Mouse (Mus musculus) testis, postnatal 14 days (tissue): ENCODE data around the gene Gp5.
"Not testable (repeated sequence)": the region's sequence is repeated elsewhere in the genome, so short reads cannot be mapped to it uniquely, and the experiment has no call there.

Source experiments
- DNase-seq: peaks from one replicate; pipeline ENCODE4 v3.0.0; 2021; ENCODE audit warnings: low spot score

The Gp5 gene

DNA sequence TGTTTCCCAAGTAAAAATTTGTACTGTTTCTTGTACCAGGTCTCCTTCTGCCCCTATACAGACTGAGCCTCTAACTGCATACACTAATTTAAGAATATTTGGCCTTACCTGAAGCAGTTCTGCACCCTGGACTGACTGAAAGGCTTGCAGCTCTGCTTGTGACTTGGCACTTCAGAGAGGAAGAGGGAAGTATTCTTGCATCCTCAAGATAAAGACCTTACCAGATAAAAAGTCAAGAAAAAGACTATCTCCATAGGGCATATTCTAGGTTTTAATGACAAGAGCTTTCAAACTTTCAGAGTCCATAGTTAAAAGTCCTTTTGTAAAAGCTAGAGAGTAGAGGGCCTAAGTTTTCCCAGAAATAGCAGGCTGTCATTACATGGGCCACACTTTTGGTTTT, at the start of gene Gp5:
Gp5 (minus strand) TSS at position 133 of the 400 bp plus-strand sequence.
- no peak for DNase-seq

GRCm38 (mm10) chr16:30353489-30353888, 42.9 kb upstream of the Gp5 start:
- DNase-seq = not testable (repeated sequence)

- DNase-seq = no peak
These were observed 3.7 kb upstream of the Gp5 start for GRCm38 (mm10) chr16:30314236-30314635.

- DNase-seq = no peak
These were observed 436 bp downstream of the Gp5 start for GRCm38 (mm10) chr16:30310171-30310515.

GRCm38 (mm10) chr16:30309395-30310170, 996 bp downstream of the Gp5 start:
- DNase-seq = no peak

DNA sequence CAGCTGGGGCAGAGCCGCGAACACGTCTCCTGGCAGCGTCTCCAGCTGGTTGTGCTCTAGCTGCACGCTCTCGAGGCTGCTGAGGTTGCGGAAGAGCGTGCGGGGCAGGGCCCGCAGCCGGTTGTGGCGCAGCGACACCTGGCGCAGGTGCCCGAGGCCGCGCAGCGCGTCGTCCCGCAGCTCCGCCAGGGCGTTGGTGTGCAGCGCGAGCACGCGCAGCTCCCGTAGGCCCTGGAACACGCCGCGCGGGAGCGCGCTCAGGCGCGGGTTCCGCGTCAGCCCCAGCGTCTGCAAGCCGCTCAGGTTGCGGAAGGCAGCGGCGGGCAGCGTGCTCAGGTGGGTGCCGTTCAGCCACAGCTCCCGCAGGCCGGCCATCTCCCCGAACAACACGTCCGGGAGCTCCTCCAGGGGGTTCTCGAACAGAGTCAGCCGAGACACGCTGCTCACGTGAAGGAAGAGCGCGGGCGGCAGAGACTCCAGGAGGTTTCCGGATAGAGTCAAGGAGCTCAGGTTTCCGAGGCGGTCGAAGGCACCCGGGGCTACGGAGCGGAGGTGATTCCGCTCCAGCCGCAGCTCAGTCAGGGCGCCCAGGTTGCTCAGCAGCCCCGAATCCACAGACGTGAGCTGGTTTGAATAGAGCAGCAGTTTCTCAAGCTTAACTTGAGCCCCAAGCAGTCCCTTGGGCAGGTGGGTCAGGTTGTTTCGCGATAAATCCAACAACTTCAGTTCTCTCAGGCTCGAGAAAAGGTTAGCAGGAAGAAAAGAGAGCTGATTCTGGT, 1.8 kb downstream of the Gp5 start:
- peak; percentile 66 for DNase-seq

DNA sequence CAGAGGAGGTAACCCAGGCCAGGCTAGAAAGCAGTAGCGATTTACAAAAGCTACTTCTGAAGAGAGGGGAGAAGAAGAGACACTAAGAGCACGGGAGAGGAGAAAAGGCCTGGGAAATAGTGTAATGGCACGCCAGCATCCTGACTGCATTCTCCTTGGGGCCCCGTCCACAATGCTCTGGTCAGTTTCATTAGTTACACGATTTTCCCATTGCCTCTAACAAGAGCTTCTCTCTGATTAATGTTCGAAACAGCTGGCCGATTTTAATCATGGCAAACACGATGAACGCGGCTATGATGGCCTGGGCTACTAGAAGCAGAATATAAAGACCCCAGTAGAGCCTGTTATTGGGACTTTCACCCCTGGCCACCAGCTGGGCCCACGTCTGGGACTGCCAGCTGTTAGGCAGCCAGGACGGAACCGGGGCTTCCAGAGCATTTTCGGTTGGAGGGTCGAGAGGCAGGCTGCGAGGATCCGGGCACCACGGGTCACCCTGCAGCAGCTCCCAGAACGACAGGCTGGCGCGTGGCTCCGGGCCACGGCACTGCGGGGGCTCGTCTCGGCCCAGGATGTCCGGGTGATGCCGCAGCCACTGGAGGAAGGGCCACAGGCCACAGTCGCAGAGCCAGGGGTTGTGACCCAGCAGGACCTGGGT, 2.5 kb downstream of the Gp5 start:
- peak; percentile 20 for DNase-seq

GRCm38 (mm10) chr16:30307306-30307705, 3.3 kb downstream of the Gp5 start:
- no peak for DNase-seq

DNA sequence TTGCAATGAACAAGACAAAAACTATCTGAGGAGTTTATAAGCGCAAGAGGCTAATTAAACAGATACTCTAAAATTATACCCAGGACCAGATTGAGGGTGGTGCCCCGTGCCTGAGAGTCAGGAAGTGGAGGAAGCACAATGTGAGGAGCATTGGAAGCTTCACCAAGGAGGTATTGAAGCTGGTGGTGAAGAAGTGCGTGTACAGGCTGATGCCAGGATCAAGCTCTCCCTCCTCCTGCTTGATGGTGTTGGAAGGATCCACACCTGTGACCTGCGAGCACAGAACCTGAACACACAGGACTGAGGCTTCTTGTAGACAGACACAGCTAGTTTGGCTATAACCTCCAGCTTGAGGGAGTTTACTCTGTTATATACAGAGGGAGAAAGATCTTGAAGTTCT, 4.5 kb downstream of the Gp5 start:
- no peak for DNase-seq

- DNase-seq = no peak
These were observed 6.3 kb downstream of the Gp5 start for GRCm38 (mm10) chr16:30304236-30304635.

- no peak for DNase-seq
These were observed 7.2 kb downstream of the Gp5 start for GRCm38 (mm10) chr16:30303411-30303810.

DNA sequence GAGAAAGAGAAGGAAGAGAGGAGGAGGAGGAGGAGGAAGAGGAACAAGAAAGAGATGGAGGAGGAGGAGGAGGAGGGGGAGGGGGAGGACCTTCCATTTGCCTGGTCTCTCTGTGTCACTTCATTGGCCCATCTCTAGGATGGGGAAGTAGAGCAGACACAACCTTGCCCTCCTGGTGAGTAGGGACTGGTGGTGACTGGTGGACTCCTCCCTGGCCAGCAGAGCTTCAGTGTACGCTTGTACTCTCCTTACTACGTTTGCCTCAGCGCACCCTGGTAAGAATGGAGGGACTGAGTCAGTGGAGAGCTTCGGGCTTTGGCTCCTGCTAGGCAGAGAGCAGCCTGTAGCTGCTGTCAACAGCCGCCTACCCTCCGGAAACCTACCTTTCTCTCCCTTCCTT, 7.9 kb downstream of the Gp5 start:
- no peak for DNase-seq

- no peak for DNase-seq
These were observed 10.8 kb downstream of the Gp5 start for GRCm38 (mm10) chr16:30299711-30300277.

- DNase-seq = no peak
These were observed 13.1 kb downstream of the Gp5 start for GRCm38 (mm10) chr16:30297450-30297849.

GRCm38 (mm10) chr16:30296601-30297275, 13.8 kb downstream of the Gp5 start:
- no peak for DNase-seq

DNA sequence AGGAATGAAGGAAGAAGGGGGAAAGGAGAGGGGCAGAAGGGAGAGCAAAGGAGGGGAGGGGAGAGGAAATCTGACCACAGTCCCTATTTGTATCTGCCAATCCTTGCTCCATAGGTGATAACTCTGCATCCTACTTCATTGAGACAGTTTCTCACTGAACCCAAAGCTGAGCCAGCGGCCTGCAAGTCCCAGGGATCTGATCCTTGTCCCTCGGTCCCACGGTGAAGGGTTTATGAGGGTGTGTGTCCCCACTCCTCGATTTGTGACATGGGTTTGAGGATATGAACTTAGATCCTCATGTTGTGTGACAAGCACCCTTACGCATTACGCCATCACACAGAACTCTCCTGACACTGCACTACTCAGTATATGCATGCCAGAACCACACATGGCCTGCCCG, 15.5 kb downstream of the Gp5 start:
- DNase-seq = no peak

- no peak for DNase-seq
These were observed 20.1 kb downstream of the Gp5 start for GRCm38 (mm10) chr16:30290436-30290835.

DNA sequence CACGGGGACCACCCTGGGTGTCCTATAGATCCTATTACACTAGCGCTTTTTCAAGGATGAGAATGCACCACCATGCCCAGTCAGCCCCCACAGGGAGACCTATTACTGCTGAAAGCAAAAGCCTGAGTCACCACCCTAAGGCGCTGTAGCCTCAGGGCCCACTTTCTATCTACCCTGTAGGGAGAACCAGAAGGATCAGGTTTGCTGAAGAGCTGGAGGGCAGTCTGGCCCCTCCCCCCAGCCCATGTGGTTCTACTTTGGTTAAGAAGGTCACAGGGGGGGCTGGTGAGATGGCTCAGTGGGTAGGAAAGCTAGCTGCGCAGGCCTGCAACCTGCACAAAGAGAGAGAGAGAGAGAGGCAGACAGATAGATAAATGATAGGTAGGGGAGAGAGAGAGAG, 24.9 kb downstream of the Gp5 start:
- DNase-seq = no peak

DNA sequence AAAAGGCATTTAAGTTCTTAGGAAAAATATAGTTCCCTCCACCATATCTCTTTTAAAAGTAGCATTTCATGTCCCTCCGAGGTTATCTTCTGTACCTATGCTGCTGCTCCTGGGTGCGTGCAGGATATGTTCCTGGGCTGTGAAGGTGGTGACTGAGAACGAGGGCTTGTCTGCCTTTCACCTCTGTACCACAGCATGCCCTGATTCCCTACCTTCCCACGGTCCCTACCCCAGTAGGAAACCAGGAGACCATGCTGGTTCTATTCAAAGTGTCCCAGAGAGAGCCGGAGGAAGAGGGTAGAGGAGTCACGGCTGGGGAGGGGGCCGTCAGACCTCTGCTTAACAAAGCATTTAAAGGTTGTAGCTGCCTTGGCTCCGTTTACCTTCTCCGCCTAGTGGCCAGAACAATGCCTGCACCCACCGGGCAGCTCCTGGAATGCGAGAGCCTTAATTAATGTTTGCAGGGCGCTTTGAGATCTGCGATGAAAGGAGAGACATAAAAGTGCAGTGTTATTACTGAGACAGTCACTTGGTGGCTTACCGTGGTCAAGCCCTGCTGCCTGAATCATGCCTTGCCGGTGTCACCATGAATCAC, 26.7 kb downstream of the Gp5 start:
- no peak for DNase-seq

DNA sequence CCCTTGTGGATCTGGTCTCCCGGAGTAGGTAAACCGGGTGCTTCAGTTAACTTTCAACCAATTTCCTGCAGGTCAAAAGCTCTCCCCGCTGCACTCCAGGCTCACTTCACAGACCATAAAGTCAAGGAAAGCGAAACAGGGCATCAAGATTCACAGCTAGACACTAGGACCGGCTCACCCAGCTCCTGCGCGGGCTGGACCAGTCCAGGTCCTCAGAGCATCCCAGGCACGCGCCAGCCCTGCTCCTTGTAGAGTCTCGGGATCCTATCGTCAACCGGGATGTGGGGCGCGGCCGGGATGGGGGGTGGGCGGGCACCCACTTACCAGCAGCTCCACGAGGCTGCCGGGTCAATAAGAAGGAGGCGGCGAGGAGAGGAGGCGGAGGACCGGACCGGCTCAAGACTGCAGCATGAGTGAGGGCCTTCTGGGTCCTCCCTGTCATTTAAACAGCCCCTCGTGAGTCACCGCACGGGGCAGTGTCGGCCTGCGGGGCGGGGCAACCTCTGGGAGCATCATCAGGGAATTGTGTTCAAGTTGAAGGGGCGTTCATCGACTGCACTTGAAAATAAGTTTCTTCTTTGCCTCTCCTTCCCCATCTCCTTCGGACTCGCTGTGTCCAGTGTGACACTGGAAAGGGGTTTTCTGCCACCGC, 27.6 kb downstream of the Gp5 start, which contains the start of gene Lrrc15:
Lrrc15 (minus strand) TSS at position 413 of the 652 bp plus-strand sequence.
- DNase-seq = peak; percentile 18

- no peak for DNase-seq
These were observed 29.8 kb downstream of the Gp5 start for GRCm38 (mm10) chr16:30280676-30281297.
